8 mouse cellular contexts compared by ENCODE assay signal in the genomic region with DNA sequence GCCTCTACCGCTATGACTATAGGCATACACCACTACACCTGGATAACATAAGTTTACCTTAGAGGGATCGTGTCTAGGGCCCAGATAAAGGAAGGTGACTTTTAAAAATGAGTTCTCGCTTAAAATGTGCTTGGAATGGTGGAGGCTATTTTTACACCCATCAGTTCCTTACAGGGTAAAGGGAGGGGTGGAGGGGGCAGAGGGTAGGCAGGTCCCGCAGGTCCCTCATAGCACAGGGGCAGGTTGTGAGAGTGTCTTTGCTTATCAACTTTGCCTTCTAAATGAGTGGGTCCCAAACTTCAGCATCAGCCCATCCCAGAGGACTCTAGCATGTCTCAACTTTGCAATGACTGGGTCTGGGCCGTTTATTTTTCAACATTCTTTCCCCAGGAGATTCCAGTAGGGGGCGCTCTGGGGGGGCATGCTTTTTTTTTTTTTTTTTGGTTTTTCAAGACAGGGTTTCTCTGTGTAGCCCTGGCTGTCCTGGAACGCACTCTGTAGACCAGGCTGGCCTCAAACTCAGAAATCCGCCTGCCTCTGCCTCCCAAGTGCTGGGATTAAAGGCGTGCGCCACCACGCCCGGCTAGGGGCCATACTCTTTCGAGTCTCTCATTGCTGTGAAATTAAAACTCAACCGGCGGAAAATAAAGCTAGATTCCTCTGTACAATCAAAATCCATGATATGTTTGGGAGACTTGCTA. TPM values are rescaled to one million over a fixed set of nuclear protein-coding genes. Genes with fewer than 3 reads are reported as not detected.
DNase-seq lines count a peak whose midpoint lies in the region; ATAC-seq and TF ChIP-seq lines count a peak whose summit lies in the region.

No protein-coding gene starts in this region.

- H3K27ac ChIP-seq in heart, adult 2 months: peak overlapping the region; percentile 59
- peak overlapping the region; percentile 74 for H3K27ac ChIP-seq in ES-Bruce4 (ENCODE audit: insufficient read depth, low read length)
- H3K27ac ChIP-seq in forebrain, embryonic 14.5 days (ENCODE audit: low read depth, low read length): no peak overlapping the region
- peak overlapping the region; percentile 57 for H3K27ac ChIP-seq in liver, adult 2 months (replicated peaks; ENCODE audit: insufficient read depth, low read depth, low read length)
- peak overlapping the region; percentile 90 for H3K27ac ChIP-seq in neural tube, embryonic 15.5 days (replicated peaks)

- no peak overlapping the region for H3K9ac ChIP-seq in heart, adult 2 months (ENCODE audit: low read depth, low read length)
- H3K9ac ChIP-seq in ES-Bruce4 (ENCODE audit: low read depth, poor library complexity, severe bottlenecking): peak overlapping the region; percentile 60
- H3K9ac ChIP-seq in forebrain, embryonic 14.5 days (ENCODE audit: low read length): peak overlapping the region; percentile 82; the same call in 1 of the 2 replicates
- H3K9ac ChIP-seq in liver, adult 2 months (ENCODE audit: low read depth, low read length): peak overlapping the region; percentile 28; the same call in 1 of the 2 replicates
- peak overlapping the region; percentile 45 for H3K9ac ChIP-seq in neural tube, embryonic 15.5 days (replicated peaks)

- TF ChIP-seq CTCF in heart, adult 2 months (IDR thresholded peaks at IDR 0.05): peak; percentile 58
- no peak for TF ChIP-seq CTCF in ES-Bruce4 (IDR thresholded peaks at IDR 0.05; ENCODE audit: low read depth, low read length)
- no peak for TF ChIP-seq CTCF in liver, adult 2 months (IDR thresholded peaks at IDR 0.05; ENCODE audit: low read depth, low read length)

- H3K4me3 ChIP-seq in heart, adult 2 months: peak overlapping the region; percentile 68
- peak overlapping the region; percentile 83 for H3K4me3 ChIP-seq in ES-Bruce4 (ENCODE audit: low read depth, low read length)
- peak overlapping the region; percentile 95 for H3K4me3 ChIP-seq in forebrain, embryonic 14.5 days (ENCODE audit: low read depth, low read length)
- H3K4me3 ChIP-seq in liver, adult 2 months (ENCODE audit: insufficient read depth, low read depth, low read length): peak overlapping the region; percentile 20
- H3K4me3 ChIP-seq in neural tube, embryonic 15.5 days (replicated peaks): peak overlapping the region; percentile 98

- no peaks in the 10 kb centered on the region for H3K27me3 ChIP-seq in heart, adult 2 months (ENCODE audit: control insufficient read depth, insufficient read depth, low read length)
- H3K27me3 ChIP-seq in ES-Bruce4 (ENCODE audit: control insufficient read depth, insufficient read depth, low read length, poor library complexity, severe bottlenecking): no peaks in the 10 kb centered on the region
- H3K27me3 ChIP-seq in forebrain, embryonic 14.5 days (replicated peaks; ENCODE audit: control insufficient read depth, insufficient read depth, low read length): no peaks in the 10 kb centered on the region
- no peaks in the 10 kb centered on the region for H3K27me3 ChIP-seq in liver, adult 2 months (ENCODE audit: control insufficient read depth, insufficient read depth, low read length)
- H3K27me3 ChIP-seq in neural tube, embryonic 15.5 days (replicated peaks): no peaks in the 10 kb centered on the region

- ATAC-seq in forebrain, embryonic 14.5 days: no peak; the same call in 1 of the 2 replicates
- no peak; the same call in 1 of the 2 replicates for ATAC-seq in neural tube, embryonic 15.5 days (ENCODE audit: low FRiP score)

- no peak for TF ChIP-seq EP300 in heart, adult 2 months (IDR thresholded peaks at IDR 0.05; ENCODE audit: insufficient read depth, low read depth, low read length)
- no peak for TF ChIP-seq EP300 in ES-Bruce4 (IDR thresholded peaks at IDR 0.05; ENCODE audit: insufficient read depth, low read depth, low read length)

- H3K79me2 ChIP-seq in heart, adult 2 months (replicated peaks; ENCODE audit: control insufficient read depth, insufficient read depth, low read length): no peaks in the 10 kb centered on the region; the same call in 1 of the 2 replicates
- H3K79me2 ChIP-seq in liver, adult 2 months (ENCODE audit: control insufficient read depth, insufficient read depth, low read length): peaks cover 21% of the 10 kb centered on the region

- no peak for TF ChIP-seq POLR2A in heart, adult 2 months (IDR thresholded peaks at IDR 0.05; ENCODE audit: insufficient read depth, low read depth, low read length)
- TF ChIP-seq POLR2A in ES-Bruce4 (IDR thresholded peaks at IDR 0.05; ENCODE audit: insufficient read depth, low read length): no peak
- TF ChIP-seq POLR2A in liver, adult 2 months (IDR thresholded peaks at IDR 0.05; ENCODE audit: extremely low read depth, insufficient read depth, low read length): no peak

- H3K4me1 ChIP-seq in heart, adult 2 months (ENCODE audit: control insufficient read depth, insufficient read depth, low read length): peaks cover 14% of the 10 kb centered on the region
- no peaks in the 10 kb centered on the region for H3K4me1 ChIP-seq in ES-Bruce4 (ENCODE audit: control insufficient read depth, insufficient read depth, low read length)
- H3K4me1 ChIP-seq in forebrain, embryonic 14.5 days (ENCODE audit: control insufficient read depth, insufficient read depth, low read length): peaks cover 11% of the 10 kb centered on the region
- peaks cover 17% of the 10 kb centered on the region for H3K4me1 ChIP-seq in liver, adult 2 months (ENCODE audit: control insufficient read depth, insufficient read depth, low read length)
- H3K4me1 ChIP-seq in neural tube, embryonic 15.5 days: peaks cover 28% of the 10 kb centered on the region

- 43% methylated on average over 15 of the region's 15 CpGs for WGBS in heart, adult 2 months
- 59% methylated on average over 15 of the region's 15 CpGs for WGBS in forebrain, embryonic 14.5 days
- 52% methylated on average over 15 of the region's 15 CpGs for WGBS in liver, adult 2 months
- 60% methylated on average over 15 of the region's 15 CpGs for WGBS in neural tube, embryonic 15.5 days

- peak overlapping the region; percentile 86 for H3K4me2 ChIP-seq in forebrain, embryonic 14.5 days (ENCODE audit: low read length)
- peak overlapping the region; percentile 88 for H3K4me2 ChIP-seq in neural tube, embryonic 15.5 days

- peaks cover 2% of the 10 kb centered on the region; the same call in 1 of the 2 replicates for H3K36me3 ChIP-seq in heart, adult 2 months (ENCODE audit: control insufficient read depth, insufficient read depth, low read length)
- no peaks in the 10 kb centered on the region for H3K36me3 ChIP-seq in ES-Bruce4 (ENCODE audit: control insufficient read depth, insufficient read depth, low read length, poor library complexity, severe bottlenecking)
- H3K36me3 ChIP-seq in forebrain, embryonic 14.5 days (ENCODE audit: control insufficient read depth, insufficient read depth, low read length): no peaks in the 10 kb centered on the region
- H3K36me3 ChIP-seq in liver, adult 2 months (ENCODE audit: control insufficient read depth, insufficient read depth, low read length): no peaks in the 10 kb centered on the region
- H3K36me3 ChIP-seq in neural tube, embryonic 15.5 days: no peaks in the 10 kb centered on the region

- DNase-seq in heart, adult 2 months: peak in 1 of 2 experiments; percentile 34
- no peak for DNase-seq in heart, postnatal 25 days (ENCODE audit: low spot score)
- no peak for DNase-seq in forebrain, embryonic 14.5 days (ENCODE audit: low spot score)
- DNase-seq in liver, adult 2 months (ENCODE audit: extremely low read depth, low read depth, low spot score): no peak
- DNase-seq in left cerebral cortex, postnatal 36 days (ENCODE audit: low spot score in 2 of 2): no peak
- DNase-seq in left cerebral cortex, postnatal 14 days (ENCODE audit: low spot score in 2 of 2): no peak

- intact Hi-C loops in heart, adult 2 months (cut with DNase I): loop anchor here (5.0 kb wide), 4 partner anchors 41 to 341 kb away; partner anchors contain the start of gene Smarcd2
- intact Hi-C loops in heart, postnatal 25 days (cut with DNase I): loop anchor here (5.0 to 10.0 kb wide), 3 partner anchors 111 to 339 kb away; partner anchors contain the start of genes Smarcd2 and Tcam1
- intact Hi-C loops in left cerebral cortex, postnatal 36 days (cut with DNase I): loop anchor here (2.0 to 5.0 kb wide), 2 partner anchors 55 to 111 kb away; no protein-coding TSS in a partner anchor
- intact Hi-C loops in left cerebral cortex, postnatal 14 days (cut with DNase I): loop anchor here (5.0 to 10.0 kb wide), 3 partner anchors 51 to 339 kb away; partner anchors contain the start of genes Smarcd2 and Tcam1

- H3K9me3 ChIP-seq in ES-Bruce4 (replicated peaks; ENCODE audit: control insufficient read depth, insufficient read depth, low read length, poor library complexity, severe bottlenecking): no peaks in the 10 kb centered on the region
- H3K9me3 ChIP-seq in forebrain, embryonic 14.5 days (replicated peaks; ENCODE audit: control insufficient read depth, low read length): no peaks in the 10 kb centered on the region
- H3K9me3 ChIP-seq in neural tube, embryonic 15.5 days (replicated peaks): no peaks in the 10 kb centered on the region

RNA-seq across cellular contexts. Expression of gene Tex2, which starts 0.6 kb away (rescaled TPM):
- total RNA-seq in heart, adult 2 months (2021): 10 to 100 TPM; 42.5 to 46.8 TPM
- polyA plus RNA-seq in heart, adult 2 months (2012; rRNA removed): 17.2 and 27.1 TPM in 2 replicates
- total RNA-seq in heart, postnatal 25 days (2021): 10 to 100 TPM; 45.5 to 46.7 TPM
- 28.8 and 31.3 TPM in 2 replicates for polyA plus RNA-seq in ES-Bruce4 (2011; ENCODE audit: insufficient read depth, insufficient read length, low read depth, missing spikeins)
- polyA plus RNA-seq in forebrain, embryonic 14.5 days (2014; fragmentation: Nextera tagmentation; extraction: Ambion mirVana): 11.9 and 17.6 TPM in 2 replicates
- total RNA-seq in liver, adult 2 months (2014; rRNA removed): 60.4 and 63.4 TPM in 2 replicates
- 45.3 and 49.7 TPM in 2 replicates for polyA plus RNA-seq in liver, adult 2 months (2012; rRNA removed)
- 31.6 and 35.1 TPM in 2 replicates for polyA plus RNA-seq in neural tube, embryonic 15.5 days (2015; fragmentation: Nextera tagmentation; extraction: Ambion mirVana)
- total RNA-seq in left cerebral cortex, postnatal 36 days (2021): 100 to 1,000 TPM; 102 to 112 TPM
- total RNA-seq in left cerebral cortex, postnatal 14 days (2021): 100 to 1,000 TPM in 1 of 2 experiments, 10 to 100 TPM in 1; 98.0 to 102 TPM

Comparison
In these comparisons a context has a peak if more than half of its experiments do, and no peak if none do; other contexts are left out.
1. H3K4me3 ChIP-seq: peak in every context shown above with its lines; median percentile 98 in neural tube, embryonic 15.5 days; 95 in forebrain, embryonic 14.5 days; 83 in ES-Bruce4; 68 in heart, adult 2 months; 20 in liver, adult 2 months.